Mouse (Mus musculus): ENCODE data around the gene Slc25a30. TPM values are rescaled to one million over a fixed set of nuclear protein-coding genes. Genes with fewer than 3 reads are reported as not detected.
A peak's percentile ranks its signal among the peaks of the same experiment; 100 is the strongest.
"Not testable (repeated sequence)": the region's sequence is repeated elsewhere in the genome, so short reads cannot be mapped to it uniquely, and the experiment has no call there.

Gene Slc25a30
- polyA plus RNA-seq, 2 experiments, result 3.5 to 8.2 TPM

GRCm38 (mm10) chr14:75786424-75786867, 391 bp downstream of the Slc25a30 start:
- ATAC-seq (ENCODE audit: low FRiP score, low read depth), result peak; percentile 56
- no peaks in the 10 kb centered on the region for H3K27me3 ChIP-seq (ENCODE audit: control insufficient read depth, insufficient read depth, low read length)
- peak overlapping the region; percentile 71 for H3K9ac ChIP-seq (ENCODE audit: low read depth, low read length, severe bottlenecking)
- H3K27ac ChIP-seq (replicated peaks; ENCODE audit: low read depth, low read length), result peak overlapping the region; percentile 52
- no peaks in the 10 kb centered on the region for H3K9me3 ChIP-seq (ENCODE audit: control insufficient read depth, low read length)
- no peaks in the 10 kb centered on the region for H3K36me3 ChIP-seq (ENCODE audit: control insufficient read depth, insufficient read depth, low read length)
- 0 out of 2 replicates have a peak, but pooled peaks cover 3% of the 10 kb centered on the region for H3K4me1 ChIP-seq (ENCODE audit: control insufficient read depth, insufficient read depth, low read length)
- H3K4me3 ChIP-seq (replicated peaks; ENCODE audit: low read length), result peak overlapping the region; percentile 74
- H3K4me2 ChIP-seq (replicated peaks; ENCODE audit: low read depth, low read length, severe bottlenecking), result peak overlapping the region; percentile 89
- no peak for TF ChIP-seq POLR2A (IDR thresholded peaks at IDR 0.05; ENCODE audit: borderline replicate concordance, extremely low read depth, insufficient read depth, insufficient read length)
- under 1% methylated on average over 28 of the region's 31 CpGs for WGBS
- peak; percentile 14 for DNase-seq (ENCODE audit: low spot score)

GRCm38 (mm10) chr14:75779913-75780312, 6.9 kb downstream of the Slc25a30 start:
- no peak for TF ChIP-seq POLR2A (IDR thresholded peaks at IDR 0.05; ENCODE audit: borderline replicate concordance, extremely low read depth, insufficient read depth, insufficient read length)
- H3K4me1 ChIP-seq (ENCODE audit: control insufficient read depth, insufficient read depth, low read length), result no peaks in the 10 kb centered on the region
- no peak overlapping the region for H3K27ac ChIP-seq (replicated peaks; ENCODE audit: low read depth, low read length)
- DNase-seq (ENCODE audit: low spot score) (no peak), ATAC-seq (ENCODE audit: low FRiP score, low read depth) (no peak)
- no peaks in the 10 kb centered on the region for H3K36me3 ChIP-seq (ENCODE audit: control insufficient read depth, insufficient read depth, low read length)
- WGBS, result 92% methylated on average over 4 of the region's 4 CpGs
- H3K9ac ChIP-seq (ENCODE audit: low read depth, low read length, severe bottlenecking), result no peak overlapping the region
- no peak overlapping the region for H3K4me2 ChIP-seq (replicated peaks; ENCODE audit: low read depth, low read length, severe bottlenecking)
- H3K9me3 ChIP-seq (ENCODE audit: control insufficient read depth, low read length), result no peaks in the 10 kb centered on the region
- H3K4me3 ChIP-seq (replicated peaks; ENCODE audit: low read length), result no peak overlapping the region
- no peaks in the 10 kb centered on the region for H3K27me3 ChIP-seq (ENCODE audit: control insufficient read depth, insufficient read depth, low read length)

- no peaks in the 10 kb centered on the region for H3K27me3 ChIP-seq (ENCODE audit: control insufficient read depth, insufficient read depth, low read length)
- no peak overlapping the region for H3K4me3 ChIP-seq (replicated peaks; ENCODE audit: low read length)
- no peak for ATAC-seq (ENCODE audit: low FRiP score, low read depth)
- no peak overlapping the region for H3K9ac ChIP-seq (ENCODE audit: low read depth, low read length, severe bottlenecking)
- H3K27ac ChIP-seq (replicated peaks; ENCODE audit: low read depth, low read length), result no peak overlapping the region
- H3K4me1 ChIP-seq (ENCODE audit: control insufficient read depth, insufficient read depth, low read length), result no peaks in the 10 kb centered on the region
- H3K4me2 ChIP-seq (replicated peaks; ENCODE audit: low read depth, low read length, severe bottlenecking), result no peak overlapping the region
- no peak for DNase-seq (ENCODE audit: low spot score)
- no peaks in the 10 kb centered on the region for H3K9me3 ChIP-seq (ENCODE audit: control insufficient read depth, low read length)
- no peaks in the 10 kb centered on the region for H3K36me3 ChIP-seq (ENCODE audit: control insufficient read depth, insufficient read depth, low read length)
- 73% methylated on average over 8 of the region's 8 CpGs for WGBS
- no peak for TF ChIP-seq POLR2A (IDR thresholded peaks at IDR 0.05; ENCODE audit: borderline replicate concordance, extremely low read depth, insufficient read depth, insufficient read length)
Observed at GRCm38 (mm10) chr14:75776637-75777036, 10.2 kb downstream of the Slc25a30 start.

GRCm38 (mm10) chr14:75773431-75773830, 13.4 kb downstream of the Slc25a30 start:
- Histone ChIP-seq H3K36me3 (ENCODE audit: control insufficient read depth, insufficient read depth, low read length) (no peaks in the 10 kb centered on the region), H3K4me1 (ENCODE audit: control insufficient read depth, insufficient read depth, low read length) (no peaks in the 10 kb centered on the region), H3K27me3 (ENCODE audit: control insufficient read depth, insufficient read depth, low read length) (no peaks in the 10 kb centered on the region), H3K9ac (ENCODE audit: low read depth, low read length, severe bottlenecking) (no peak overlapping the region), H3K4me3 (replicated peaks; ENCODE audit: low read length) (no peak overlapping the region), H3K4me2 (replicated peaks; ENCODE audit: low read depth, low read length, severe bottlenecking) (no peak overlapping the region), H3K9me3 (ENCODE audit: control insufficient read depth, low read length) (no peaks in the 10 kb centered on the region), H3K27ac (replicated peaks; ENCODE audit: low read depth, low read length) (no peak overlapping the region)
- no peak for DNase-seq (ENCODE audit: low spot score)
- no peak for ATAC-seq (ENCODE audit: low FRiP score, low read depth)
- TF ChIP-seq POLR2A (IDR thresholded peaks at IDR 0.05; ENCODE audit: borderline replicate concordance, extremely low read depth, insufficient read depth, insufficient read length), result no peak
- WGBS, result 84% methylated on average over 8 of the region's 8 CpGs

GRCm38 (mm10) chr14:75772407-75772806, 14.4 kb downstream of the Slc25a30 start:
- H3K36me3 ChIP-seq (ENCODE audit: control insufficient read depth, insufficient read depth, low read length); H3K27me3 ChIP-seq (ENCODE audit: control insufficient read depth, insufficient read depth, low read length); DNase-seq (ENCODE audit: low spot score); H3K4me3 ChIP-seq (replicated peaks; ENCODE audit: low read length); H3K9me3 ChIP-seq (ENCODE audit: control insufficient read depth, low read length); H3K4me2 ChIP-seq (replicated peaks; ENCODE audit: low read depth, low read length, severe bottlenecking); ATAC-seq (ENCODE audit: low FRiP score, low read depth); H3K4me1 ChIP-seq (ENCODE audit: control insufficient read depth, insufficient read depth, low read length); H3K27ac ChIP-seq (replicated peaks; ENCODE audit: low read depth, low read length); H3K9ac ChIP-seq (ENCODE audit: low read depth, low read length, severe bottlenecking): not testable (repeated sequence)
- 77% methylated on average over 3 of the region's 3 CpGs for WGBS

GRCm38 (mm10) chr14:75771101-75771501, 15.7 kb downstream of the Slc25a30 start:
- Histone ChIP-seq H3K9ac (ENCODE audit: low read depth, low read length, severe bottlenecking) (no peak overlapping the region), H3K4me2 (replicated peaks; ENCODE audit: low read depth, low read length, severe bottlenecking) (no peak overlapping the region), H3K27ac (replicated peaks; ENCODE audit: low read depth, low read length) (no peak overlapping the region), H3K36me3 (ENCODE audit: control insufficient read depth, insufficient read depth, low read length) (no peaks in the 10 kb centered on the region), H3K27me3 (ENCODE audit: control insufficient read depth, insufficient read depth, low read length) (no peaks in the 10 kb centered on the region), H3K9me3 (ENCODE audit: control insufficient read depth, low read length) (no peaks in the 10 kb centered on the region), H3K4me3 (replicated peaks; ENCODE audit: low read length) (no peak overlapping the region), H3K4me1 (ENCODE audit: control insufficient read depth, insufficient read depth, low read length) (no peaks in the 10 kb centered on the region)
- no peak for TF ChIP-seq POLR2A (IDR thresholded peaks at IDR 0.05; ENCODE audit: borderline replicate concordance, extremely low read depth, insufficient read depth, insufficient read length)
- WGBS, result 90% methylated on average over 8 of the region's 8 CpGs
- no peak for ATAC-seq (ENCODE audit: low FRiP score, low read depth)
- DNase-seq (ENCODE audit: low spot score), result no peak

Measured in limb, embryonic 14.5 days (tissue).